Mouse (Mus musculus) layer of hippocampus, postnatal 14 days (tissue): Measurements from ENCODE around the gene Klk5. TPM values are rescaled to one million over a fixed set of nuclear protein-coding genes. Genes with fewer than 3 reads are reported as not detected.

Source experiments
- DNase-seq, 2 experiments: peaks; one replicate each; pipeline ENCODE4 v3.0.0; 2021 to 2022; ENCODE audit warnings: low spot score in 2 of 2, mixed read lengths in 1 of 2
- long read RNA-seq, 2 experiments: library from polyadenylated mRNA; stranded (forward); transcript quantifications; one replicate each; pipeline ENCODE4 v2.0.0; 2021
- total RNA-seq, 2 experiments: library from RNA; stranded (reverse); gene quantifications; 2 replicates each; pipeline ENCODE4 v1.2.3; 2021

Gene Klk5
- total RNA-seq: not detected
- long read RNA-seq, experiment 1: 0 reads
- long read RNA-seq, experiment 2: 0 reads

GRCm38 (mm10) chr7:43841701-43842100 is at the start of gene Klk5:
Klk5 (plus strand) TSS chr7:43841971.
- DNase-seq: no peak

- no peak for DNase-seq
Measured at GRCm38 (mm10) chr7:43796355-43796754, 45.4 kb upstream of the Klk5 start.

- DNase-seq: no peak
Measured at GRCm38 (mm10) chr7:43797333-43797769, 44.4 kb upstream of the Klk5 start, which contains the start of gene Klk8. Klk8 (plus strand) TSS chr7:43797577.

- DNase-seq: no peak
Measured at GRCm38 (mm10) chr7:43797844-43798462, 43.8 kb upstream of the Klk5 start.

- DNase-seq: no peak
Measured at GRCm38 (mm10) chr7:43799876-43800275, 41.9 kb upstream of the Klk5 start.

GRCm38 (mm10) chr7:43810994-43811393 is 30.8 kb upstream of the Klk5 start, which contains the start of gene Klk7:
Klk7 (plus strand) TSS chr7:43811294.
- DNase-seq: no peak

GRCm38 (mm10) chr7:43815211-43815610 is 26.6 kb upstream of the Klk5 start:
- no peak for DNase-seq

- DNase-seq: no peak
Measured at GRCm38 (mm10) chr7:43816746-43817145, 25.0 kb upstream of the Klk5 start.

- no peak for DNase-seq
Measured at GRCm38 (mm10) chr7:43821581-43821980, 20.2 kb upstream of the Klk5 start.

GRCm38 (mm10) chr7:43824199-43824598 is 17.6 kb upstream of the Klk5 start, which contains the start of gene Klk6:
Klk6 (plus strand) TSS chr7:43824499.
- no peak for DNase-seq

- DNase-seq: no peak
Measured at GRCm38 (mm10) chr7:43826056-43826455, 15.7 kb upstream of the Klk5 start.

GRCm38 (mm10) chr7:43827706-43828105 is 14.1 kb upstream of the Klk5 start:
- no peak for DNase-seq

- no peak for DNase-seq
Measured at GRCm38 (mm10) chr7:43829006-43829405, 12.8 kb upstream of the Klk5 start.

- no peak for DNase-seq
Measured at GRCm38 (mm10) chr7:43843801-43844200, 2.0 kb downstream of the Klk5 start.

GRCm38 (mm10) chr7:43851616-43852015 is 9.8 kb downstream of the Klk5 start:
- DNase-seq: no peak

GRCm38 (mm10) chr7:43854642-43855380 is 13.0 kb downstream of the Klk5 start:
- DNase-seq: no peak

- DNase-seq: no peak
Measured at GRCm38 (mm10) chr7:43855709-43856108, 13.9 kb downstream of the Klk5 start.

GRCm38 (mm10) chr7:43856307-43856706 is 14.5 kb downstream of the Klk5 start:
- no peak for DNase-seq

- no peak for DNase-seq
Measured at GRCm38 (mm10) chr7:43857501-43857900, 15.7 kb downstream of the Klk5 start.

- DNase-seq: no peak
Measured at GRCm38 (mm10) chr7:43860411-43860810, 18.6 kb downstream of the Klk5 start.

- DNase-seq: peak; percentile 66 to 84
Measured at GRCm38 (mm10) chr7:43873237-43873636, 31.5 kb downstream of the Klk5 start.

- no peak for DNase-seq
Measured at GRCm38 (mm10) chr7:43873674-43874073, 31.9 kb downstream of the Klk5 start.
